Mouse (Mus musculus): ENCODE results near the gene Ttc23l. TPM values are rescaled to one million over a fixed set of nuclear protein-coding genes. Genes with fewer than 3 reads are reported as not detected.
A peak's percentile ranks its signal among the peaks of the same experiment; 100 is the strongest.
"Not testable (repeated sequence)": the region's sequence is repeated elsewhere in the genome, so short reads cannot be mapped to it uniquely, and the experiment has no call there.

Gene Ttc23l
- polyA plus RNA-seq, 1 experiment, result not detected

- no peak overlapping the region for H3K27ac ChIP-seq (ENCODE audit: insufficient read depth, low read length)
- no peaks in the 10 kb centered on the region for H3K4me1 ChIP-seq (ENCODE audit: control insufficient read depth, insufficient read depth, low read length)
- TF ChIP-seq CTCF (IDR thresholded peaks at IDR 0.05; ENCODE audit: borderline replicate concordance, insufficient read depth, low read length) (no peak), POLR2A (IDR thresholded peaks at IDR 0.05; ENCODE audit: low read depth, low read length) (no peak)
- no peak overlapping the region for H3K4me3 ChIP-seq (ENCODE audit: insufficient read depth, low read length)
Measured at GRCm38 (mm10) chr15:10531352-10531751, 27.1 kb downstream of the Ttc23l start.

DNA sequence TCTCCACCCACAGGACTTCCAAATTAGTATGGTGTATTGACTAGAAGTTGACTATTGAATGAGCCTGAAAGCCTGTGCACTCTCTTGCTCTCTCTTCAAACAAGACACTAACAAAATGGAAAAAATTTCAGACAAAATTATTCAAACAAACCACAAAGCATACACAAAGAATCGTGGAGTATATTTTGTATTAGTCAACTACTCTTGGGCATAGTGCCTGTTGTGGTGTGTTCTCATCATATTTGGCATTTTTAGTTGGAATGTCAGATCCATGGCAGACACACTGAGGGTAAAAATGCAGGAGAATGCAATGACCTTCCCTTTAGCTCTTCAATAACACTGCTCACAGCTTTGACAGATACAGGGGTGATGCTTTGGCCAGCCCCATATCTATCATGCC, 32.6 kb downstream of the Ttc23l start:
- Histone ChIP-seq H3K4me3 (ENCODE audit: insufficient read depth, low read length) (no peak overlapping the region), H3K4me1 (ENCODE audit: control insufficient read depth, insufficient read depth, low read length) (no peaks in the 10 kb centered on the region), H3K27ac (ENCODE audit: insufficient read depth, low read length) (no peak overlapping the region)
- TF ChIP-seq CTCF (IDR thresholded peaks at IDR 0.05; ENCODE audit: borderline replicate concordance, insufficient read depth, low read length) (no peak), POLR2A (IDR thresholded peaks at IDR 0.05; ENCODE audit: low read depth, low read length) (no peak)

GRCm38 (mm10) chr15:10515166-10515565, 43.3 kb downstream of the Ttc23l start:
- TF ChIP-seq POLR2A (IDR thresholded peaks at IDR 0.05; ENCODE audit: low read depth, low read length), result no peak
- TF ChIP-seq CTCF (IDR thresholded peaks at IDR 0.05; ENCODE audit: borderline replicate concordance, insufficient read depth, low read length), result no peak
- no peaks in the 10 kb centered on the region for H3K4me1 ChIP-seq (ENCODE audit: control insufficient read depth, insufficient read depth, low read length)
- no peak overlapping the region for H3K4me3 ChIP-seq (ENCODE audit: insufficient read depth, low read length)
- no peak overlapping the region for H3K27ac ChIP-seq (ENCODE audit: insufficient read depth, low read length)

DNA sequence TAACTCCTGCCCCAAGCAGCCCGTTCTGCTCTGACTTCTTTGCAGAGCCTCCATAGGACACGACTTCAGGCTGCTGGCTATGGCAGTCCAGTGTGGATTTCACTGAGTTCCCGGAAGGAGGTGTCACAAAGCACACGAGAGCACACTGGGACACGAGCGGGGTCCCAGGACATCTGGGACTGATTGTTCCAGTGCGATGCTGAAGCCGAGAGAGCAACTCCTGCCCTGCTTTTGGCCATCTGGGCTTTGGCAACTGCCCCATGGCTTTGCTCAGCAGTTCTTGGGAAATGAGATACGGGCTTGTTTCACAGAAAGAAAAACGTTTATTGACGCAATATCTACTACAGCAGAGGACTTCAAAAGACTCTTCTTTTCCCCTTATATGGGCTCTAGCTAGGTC, 52.4 kb downstream of the Ttc23l start:
- TF ChIP-seq POLR2A (IDR thresholded peaks at IDR 0.05; ENCODE audit: low read depth, low read length) (no peak), CTCF (IDR thresholded peaks at IDR 0.05; ENCODE audit: borderline replicate concordance, insufficient read depth, low read length) (no peak)
- Histone ChIP-seq H3K4me1 (ENCODE audit: control insufficient read depth, insufficient read depth, low read length) (no peaks in the 10 kb centered on the region), H3K4me3 (ENCODE audit: insufficient read depth, low read length) (no peak overlapping the region), H3K27ac (ENCODE audit: insufficient read depth, low read length) (no peak overlapping the region)

- TF ChIP-seq CTCF (IDR thresholded peaks at IDR 0.05; ENCODE audit: borderline replicate concordance, insufficient read depth, low read length) (peak; percentile 70), POLR2A (IDR thresholded peaks at IDR 0.05; ENCODE audit: low read depth, low read length) (no peak)
- Histone ChIP-seq H3K27ac (ENCODE audit: insufficient read depth, low read length) (no peak overlapping the region), H3K4me3 (ENCODE audit: insufficient read depth, low read length) (no peak overlapping the region), H3K4me1 (ENCODE audit: control insufficient read depth, insufficient read depth, low read length) (no peaks in the 10 kb centered on the region)
Measured at GRCm38 (mm10) chr15:10500838-10501719, 57.4 kb downstream of the Ttc23l start.

- H3K4me3 ChIP-seq (ENCODE audit: insufficient read depth, low read length), result no peak overlapping the region
- no peak for TF ChIP-seq POLR2A (IDR thresholded peaks at IDR 0.05; ENCODE audit: low read depth, low read length)
- no peak for TF ChIP-seq CTCF (IDR thresholded peaks at IDR 0.05; ENCODE audit: borderline replicate concordance, insufficient read depth, low read length)
- no peaks in the 10 kb centered on the region for H3K4me1 ChIP-seq (ENCODE audit: control insufficient read depth, insufficient read depth, low read length)
- H3K27ac ChIP-seq (ENCODE audit: insufficient read depth, low read length), result no peak overlapping the region
Measured at GRCm38 (mm10) chr15:10500035-10500434, 58.4 kb downstream of the Ttc23l start.

DNA sequence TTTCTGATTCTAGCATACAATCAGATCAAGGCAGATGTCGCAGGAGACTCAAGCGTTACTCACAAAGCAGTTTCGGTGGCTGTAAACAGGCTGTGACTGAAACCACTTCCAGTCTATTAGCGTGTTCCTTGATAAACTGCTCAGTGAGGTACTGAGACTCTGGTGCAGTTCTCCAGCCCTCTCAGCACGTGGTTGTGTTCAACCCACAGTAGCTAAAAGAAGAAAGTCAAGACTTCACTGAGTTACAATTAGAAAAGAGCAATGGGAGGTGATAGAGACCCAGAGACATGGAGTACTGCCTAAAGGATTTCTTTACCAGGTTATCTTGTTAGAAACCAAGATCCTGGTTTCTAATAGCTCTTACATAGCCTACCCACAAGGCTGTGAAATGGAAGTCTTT, 58.9 kb downstream of the Ttc23l start:
- H3K4me3 ChIP-seq (ENCODE audit: insufficient read depth, low read length), result no peak overlapping the region
- H3K27ac ChIP-seq (ENCODE audit: insufficient read depth, low read length), result no peak overlapping the region
- TF ChIP-seq POLR2A (IDR thresholded peaks at IDR 0.05; ENCODE audit: low read depth, low read length) (no peak), CTCF (IDR thresholded peaks at IDR 0.05; ENCODE audit: borderline replicate concordance, insufficient read depth, low read length) (no peak)
- H3K4me1 ChIP-seq (ENCODE audit: control insufficient read depth, insufficient read depth, low read length), result no peaks in the 10 kb centered on the region

GRCm38 (mm10) chr15:10496696-10497095, 61.8 kb downstream of the Ttc23l start:
- H3K4me1 ChIP-seq (ENCODE audit: control insufficient read depth, insufficient read depth, low read length); H3K4me3 ChIP-seq (ENCODE audit: insufficient read depth, low read length); H3K27ac ChIP-seq (ENCODE audit: insufficient read depth, low read length): not testable (repeated sequence)

DNA sequence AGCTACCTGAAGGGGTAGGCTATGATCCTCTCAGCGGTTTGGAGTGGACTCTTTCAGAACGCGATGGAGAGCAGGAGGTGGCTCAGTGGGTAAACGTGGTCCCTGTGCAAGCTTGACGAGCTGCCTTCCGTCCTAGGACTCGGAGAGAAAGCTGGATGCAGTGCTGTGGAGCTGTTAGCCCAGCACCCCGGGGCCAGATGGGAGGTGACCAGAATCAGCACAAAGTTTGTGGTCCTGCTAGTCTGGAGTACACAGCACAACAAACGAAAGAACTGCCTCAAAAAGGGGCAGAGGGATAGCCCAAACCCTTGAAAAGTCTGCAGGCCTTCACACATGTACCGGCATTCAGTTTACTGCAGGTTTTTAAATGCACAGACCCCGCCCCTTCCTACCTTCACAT, 62.5 kb downstream of the Ttc23l start:
- Histone ChIP-seq H3K4me1 (ENCODE audit: control insufficient read depth, insufficient read depth, low read length) (no peaks in the 10 kb centered on the region), H3K27ac (ENCODE audit: insufficient read depth, low read length) (no peak overlapping the region), H3K4me3 (ENCODE audit: insufficient read depth, low read length) (no peak overlapping the region)
- no peak for TF ChIP-seq POLR2A (IDR thresholded peaks at IDR 0.05; ENCODE audit: low read depth, low read length)
- TF ChIP-seq CTCF (IDR thresholded peaks at IDR 0.05; ENCODE audit: borderline replicate concordance, insufficient read depth, low read length), result no peak

- Histone ChIP-seq H3K27ac (ENCODE audit: insufficient read depth, low read length) (no peak overlapping the region), H3K4me1 (ENCODE audit: control insufficient read depth, insufficient read depth, low read length) (peaks cover 6% of the 10 kb centered on the region), H3K4me3 (ENCODE audit: insufficient read depth, low read length) (no peak overlapping the region)
- TF ChIP-seq CTCF (IDR thresholded peaks at IDR 0.05; ENCODE audit: borderline replicate concordance, insufficient read depth, low read length) (no peak), POLR2A (IDR thresholded peaks at IDR 0.05; ENCODE audit: low read depth, low read length) (no peak)
Measured at GRCm38 (mm10) chr15:10490101-10490500, 68.4 kb downstream of the Ttc23l start.

Data from embryonic fibroblast, embryonic 13.5 days (primary cell).